Mouse (Mus musculus) kidney, adult 2 months (tissue): ENCODE data around the gene Orm1. TPM values are rescaled to one million over a fixed set of nuclear protein-coding genes. Genes with fewer than 3 reads are reported as not detected.

Experiments used
- DNase-seq: peaks from one replicate; pipeline ENCODE4 v3.0.0; 2021
- H3K27ac ChIP-seq: fragments of 200-500 bp; 2 replicates; pipeline ENCODE4 v1.5.1; 2012; ENCODE audit warnings: low read depth, low read length, control low read depth, inconsistent platforms; ENCODE audit not compliant: insufficient read depth
- H3K27me3 ChIP-seq: fragments of 200-500 bp; replicated peaks from 2 replicates; pipeline ENCODE4 v1.6.1; 2012; ENCODE audit warnings: mild to moderate bottlenecking, moderate library complexity, low read length, inconsistent platforms; ENCODE audit not compliant: control insufficient read depth, insufficient read depth
- H3K36me3 ChIP-seq: fragments of 200-500 bp; 2 replicates; pipeline ENCODE4 v1.6.1; 2012; ENCODE audit warnings: mild to moderate bottlenecking, moderate library complexity, low read length, inconsistent platforms; ENCODE audit not compliant: control insufficient read depth, insufficient read depth
- H3K4me1 ChIP-seq: fragments of 200-500 bp; 2 replicates; pipeline ENCODE4 v1.6.1; 2011; ENCODE audit warnings: low read length; ENCODE audit not compliant: control insufficient read depth, insufficient read depth
- H3K4me3 ChIP-seq: fragments of 200-500 bp; 2 replicates; pipeline ENCODE4 v1.5.1; 2011; ENCODE audit warnings: mild to moderate bottlenecking, low read depth, low read length, control low read depth; ENCODE audit not compliant: insufficient read depth
- CTCF ChIP-seq: fragments of 200-500 bp; conservative IDR thresholded peaks from 2 replicates; pipeline ENCODE4 v1.5.1; 2011; ENCODE audit warnings: low read depth, mild to moderate bottlenecking, control low read depth, low read length, moderate library complexity, mixed read lengths; ENCODE audit not compliant: insufficient read depth, insufficient read length
- POLR2A ChIP-seq: fragments of 200-500 bp; IDR thresholded peaks from one replicate; pipeline ENCODE4 v1.6.1; 2011; ENCODE audit warnings: low read depth, low read length, control low read depth
- whole genome bisulfite sequencing: fragments of 180-500 bp; shearing (Covaris S2); methylation state at CpG from one replicate; pipeline ENCODE4 v1.1.7; 2018; 5-methylcytosine and 5-hydroxymethylcytosine counted together
- polyA plus RNA-seq: library from polyadenylated mRNA; depleted of rRNA; stranded (reverse); fragments of >200 nt; gene quantifications from 2 replicates; pipeline ENCODE4 v1.2.3, GENCODE M21; 2012; rRNA removed

Gene Orm1
- 7.1 and 8.9 TPM in 2 replicates for polyA plus RNA-seq

DNA sequence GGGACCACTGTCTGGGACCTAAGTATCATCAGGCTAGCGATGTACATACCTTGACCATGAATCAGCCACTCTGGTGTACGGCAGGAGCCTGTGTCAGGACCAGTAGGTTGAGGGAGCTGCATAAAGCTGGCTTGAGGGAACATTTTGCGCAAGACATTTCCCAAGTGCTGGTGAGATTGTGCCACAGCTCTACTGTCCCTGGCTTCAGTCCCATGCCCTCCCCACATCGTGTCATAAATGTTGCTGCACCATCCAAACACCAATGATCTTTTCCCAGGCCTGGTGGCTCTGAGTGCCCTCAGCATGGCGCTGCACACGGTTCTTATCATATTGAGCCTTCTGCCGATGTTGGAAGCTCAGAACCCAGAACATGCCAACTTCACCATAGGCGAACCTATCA lies at the start of gene Orm1:
Orm1 (plus strand) TSS at position 266 of the 400 bp plus-strand sequence.
- no peak for DNase-seq
- Histone ChIP-seq H3K27ac (no peak within 1 kb of the TSS), H3K4me3 (no peak within 1 kb of the TSS), H3K36me3 (no peaks in the 10 kb centered on the region), H3K4me1 (no peaks in the 10 kb centered on the region), H3K27me3 (no peaks in the 10 kb centered on the region)
- WGBS, result 86% methylated on average over 8 of the region's 8 CpGs
- TF ChIP-seq POLR2A (no peak), CTCF (no peak; the same call in 1 of the 2 replicates)

- Histone ChIP-seq H3K4me1 (no peaks in the 10 kb centered on the region), H3K27ac (no peak overlapping the region), H3K27me3 (no peaks in the 10 kb centered on the region), H3K36me3 (no peaks in the 10 kb centered on the region), H3K4me3 (no peak overlapping the region)
- no peak for TF ChIP-seq CTCF
- TF ChIP-seq POLR2A, result no peak
- no peak for DNase-seq
- WGBS, result 88% methylated on average over 1 of the region's 1 CpGs
Measured at GRCm38 (mm10) chr4:63295641-63296040, 48.7 kb upstream of the Orm1 start.

DNA sequence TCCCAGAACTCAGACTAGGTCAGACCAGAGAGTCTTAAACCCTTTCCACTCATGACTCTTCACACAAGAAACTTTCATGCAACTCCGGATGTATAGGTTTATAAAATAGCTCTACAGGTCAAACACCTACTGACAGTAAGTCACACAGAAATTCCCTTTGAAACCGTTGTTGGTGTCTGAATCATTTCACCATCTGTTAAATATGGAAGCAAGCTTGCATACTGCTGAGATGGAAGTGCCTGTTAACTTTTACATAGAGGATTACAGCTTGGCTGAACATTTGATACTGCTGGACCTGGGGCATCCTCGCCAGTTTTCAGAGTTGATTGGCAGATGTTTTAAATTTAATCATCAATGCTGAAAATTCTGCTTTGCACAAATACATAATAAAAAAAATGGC lies 48.1 kb upstream of the Orm1 start:
- no peak for DNase-seq
- no peaks in the 10 kb centered on the region for H3K4me1 ChIP-seq
- no peaks in the 10 kb centered on the region for H3K27me3 ChIP-seq
- H3K36me3 ChIP-seq, result no peaks in the 10 kb centered on the region
- WGBS, result 73% methylated on average over 3 of the region's 3 CpGs
- TF ChIP-seq POLR2A (no peak), CTCF (no peak)
- H3K4me3 ChIP-seq, result no peak overlapping the region
- H3K27ac ChIP-seq, result no peak overlapping the region

DNA sequence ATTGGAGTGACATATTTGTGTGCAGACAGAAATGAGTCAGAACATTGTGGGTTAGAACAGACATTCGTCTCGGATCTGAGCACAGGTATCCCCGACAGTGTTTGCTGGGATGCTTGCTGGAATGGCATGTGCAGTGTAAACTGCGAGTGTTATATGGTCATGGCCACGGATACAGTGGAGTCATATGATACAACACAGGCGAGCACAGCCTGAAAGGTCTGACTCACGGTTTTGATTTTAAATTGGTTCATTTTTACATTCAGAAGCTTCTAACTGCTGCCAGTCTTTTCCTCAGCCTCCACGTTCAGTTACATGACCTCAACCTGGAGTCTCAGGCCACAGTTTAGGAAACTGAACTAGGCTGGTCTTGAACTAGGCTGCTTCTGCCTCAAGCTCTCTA lies 47.5 kb upstream of the Orm1 start:
- WGBS, result 87% methylated on average over 8 of the region's 8 CpGs
- DNase-seq, result no peak

GRCm38 (mm10) chr4:63298191-63298590 lies 46.2 kb upstream of the Orm1 start:
- 95% methylated on average over 8 of the region's 8 CpGs for whole genome bisulfite sequencing
- no peaks in the 10 kb centered on the region for H3K4me1 ChIP-seq
- no peak overlapping the region for H3K4me3 ChIP-seq
- no peaks in the 10 kb centered on the region for H3K36me3 ChIP-seq
- TF ChIP-seq CTCF (no peak), POLR2A (no peak)
- no peak overlapping the region for H3K27ac ChIP-seq
- H3K27me3 ChIP-seq, result no peaks in the 10 kb centered on the region
- DNase-seq, result no peak

More for the DNA sequence above, 47.5 kb upstream of the Orm1 start:
- Histone ChIP-seq H3K27ac (no peak overlapping the region), H3K27me3 (no peaks in the 10 kb centered on the region), H3K4me3 (no peak overlapping the region), H3K4me1 (no peaks in the 10 kb centered on the region), H3K36me3 (no peaks in the 10 kb centered on the region)
- TF ChIP-seq CTCF, result no peak

DNA sequence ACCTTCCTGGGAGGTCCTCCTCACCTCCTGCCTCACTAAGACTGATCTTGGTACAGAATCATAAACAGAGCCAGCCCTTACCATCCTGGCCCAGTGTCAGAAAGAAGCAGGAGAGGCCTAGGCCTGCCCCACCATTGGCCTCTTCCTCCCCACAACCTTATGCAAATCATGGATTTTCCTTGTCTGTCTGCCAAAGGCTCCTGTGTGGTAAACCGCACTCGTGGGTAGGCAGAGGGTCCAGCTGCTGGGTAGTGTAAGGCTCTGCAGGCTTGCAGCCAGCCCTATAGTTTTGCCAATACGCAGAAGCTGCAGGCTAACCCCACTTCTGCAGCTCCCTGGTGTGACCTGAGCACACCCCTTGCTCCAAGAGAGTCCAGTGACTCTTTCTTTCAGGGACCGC lies 41.7 kb upstream of the Orm1 start:
- no peaks in the 10 kb centered on the region for H3K27me3 ChIP-seq
- 68% methylated on average over 4 of the region's 4 CpGs for WGBS
- H3K36me3 ChIP-seq, result no peaks in the 10 kb centered on the region
- no peaks in the 10 kb centered on the region for H3K4me1 ChIP-seq
- no peak for TF ChIP-seq POLR2A
- no peak for TF ChIP-seq CTCF
- DNase-seq, result no peak
- H3K4me3 ChIP-seq, result no peak overlapping the region
- H3K27ac ChIP-seq, result no peak overlapping the region

GRCm38 (mm10) chr4:63307175-63308062 lies 36.9 kb upstream of the Orm1 start:
- H3K4me1 ChIP-seq, result no peaks in the 10 kb centered on the region
- 40% methylated on average over 21 of the region's 21 CpGs for WGBS
- no peaks in the 10 kb centered on the region for H3K36me3 ChIP-seq
- no peak overlapping the region for H3K4me3 ChIP-seq
- TF ChIP-seq CTCF (peak; percentile 73), POLR2A (no peak)
- no peaks in the 10 kb centered on the region for H3K27me3 ChIP-seq
- H3K27ac ChIP-seq, result no peak overlapping the region
- peak; percentile 92 for DNase-seq
